In the genomic region with DNA sequence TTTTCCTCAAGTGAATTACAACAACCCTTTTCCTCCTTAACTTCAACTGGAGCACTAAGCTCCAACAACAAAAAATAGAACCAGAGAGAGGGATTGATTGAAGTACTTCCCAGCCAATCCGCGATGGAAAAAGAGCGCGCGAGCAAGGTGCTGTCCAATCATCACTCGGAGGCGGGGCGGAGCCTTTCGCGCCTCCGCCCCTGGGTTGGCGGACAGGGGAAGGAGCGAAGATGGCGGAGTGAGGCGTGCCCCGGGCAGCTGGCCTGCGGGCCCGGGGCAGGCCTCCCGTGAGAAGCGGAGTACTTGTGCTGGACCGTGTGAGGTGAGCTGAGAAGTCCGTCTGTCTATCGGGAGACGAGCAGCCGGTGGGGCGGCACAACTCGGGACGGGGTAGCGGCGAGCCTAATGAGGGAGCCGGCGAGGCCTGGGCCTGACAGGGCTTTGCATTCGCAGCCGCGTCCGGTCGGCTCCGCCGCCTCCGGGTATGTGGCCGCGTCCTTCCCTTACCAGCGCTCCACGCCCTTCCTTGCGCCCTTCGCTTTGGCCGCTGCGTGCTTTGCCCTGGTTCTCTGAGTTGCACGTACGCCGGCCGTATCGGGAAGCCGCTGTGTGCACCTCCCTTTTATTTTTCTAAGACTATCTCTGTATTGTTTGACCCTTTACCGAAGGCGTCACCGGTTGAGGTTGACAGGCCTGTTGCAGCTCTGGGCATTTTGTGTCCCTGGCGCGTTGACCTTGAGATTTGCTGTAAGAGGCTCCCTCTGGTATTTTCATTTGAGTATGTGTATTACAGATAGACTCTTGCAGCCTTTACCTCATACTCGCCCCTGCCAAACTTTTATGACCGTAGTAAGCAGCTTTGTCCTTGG, we compare ENCODE assay signal across 8 mouse cellular contexts. TPM values are rescaled to one million over a fixed set of nuclear protein-coding genes. Genes with fewer than 3 reads are reported as not detected.
DNase-seq lines count a peak whose midpoint lies in the region; ATAC-seq lines count a peak whose summit lies in the region.

No protein-coding gene starts in this region.

- DNase-seq in adipocyte (ENCODE audit: low spot score), result peak; percentile 99
- peak; percentile 95 for DNase-seq in embryo, embryonic 10 days (ENCODE audit: low spot score)
- peak; percentile 97 for DNase-seq in gastrocnemius, postnatal 10 days
- DNase-seq in induced T-regulatory cell, adult 2 months (ENCODE audit: low read depth), result peak; percentile 99
- peak; percentile 87 to 98 for DNase-seq in left cerebral cortex, adult 9 months (ENCODE audit: low spot score in 2 of 2)
- peak; percentile 98 for DNase-seq in right cerebral cortex, postnatal 14 days
- DNase-seq in urinary bladder, postnatal 36 days (ENCODE audit: low spot score in 2 of 2), result peak; percentile 95 to 97

- ATAC-seq in megakaryocyte progenitor cell, adult 5-6 weeks (replicated peaks; ENCODE audit: poor library complexity), result peak; percentile 97

RNA-seq across cellular contexts. Expression of gene Nusap1, which starts 23.8 kb away (rescaled TPM):
- total RNA-seq in gastrocnemius, postnatal 10 days (2021), result 1 to 10 TPM; 6.8 to 8.4 TPM
- 85.9 and 103 TPM in 2 replicates for total RNA-seq in megakaryocyte progenitor cell, adult 5-6 weeks (2015)
- 96.0 and 104 TPM in 2 replicates for total RNA-seq in megakaryocyte progenitor cell, adult 5-6 weeks (2017)

RNA-seq across cellular contexts. Expression of gene Oip5, which starts 23.9 kb away (rescaled TPM):
- total RNA-seq in gastrocnemius, postnatal 10 days (2021), result 1 to 10 TPM; 2.5 to 3.4 TPM
- total RNA-seq in megakaryocyte progenitor cell, adult 5-6 weeks (2015), result 19.5 and 21.9 TPM in 2 replicates
- total RNA-seq in megakaryocyte progenitor cell, adult 5-6 weeks (2017), result 26.9 and 29.6 TPM in 2 replicates

RNA-seq across cellular contexts. Expression of gene Chp1, which starts 46.9 kb away (rescaled TPM):
- 10 to 100 TPM; 55.8 to 57.9 TPM for total RNA-seq in gastrocnemius, postnatal 10 days (2021)
- total RNA-seq in megakaryocyte progenitor cell, adult 5-6 weeks (2015), result 47.9 and 51.9 TPM in 2 replicates
- 49.1 and 57.9 TPM in 2 replicates for total RNA-seq in megakaryocyte progenitor cell, adult 5-6 weeks (2017)

RNA-seq across cellular contexts. Expression of gene Exd1, which starts 46.9 kb away (rescaled TPM):
- under 1 TPM; 0.14 to 0.20 TPM for total RNA-seq in gastrocnemius, postnatal 10 days (2021)
- total RNA-seq in megakaryocyte progenitor cell, adult 5-6 weeks (2015), result not detected in 2 replicates
- total RNA-seq in megakaryocyte progenitor cell, adult 5-6 weeks (2017), result 0.98 and 2.0 TPM in 2 replicates

Comparison
In these comparisons a context has a peak if more than half of its experiments do, and no peak if none do; other contexts are left out.
1. Peak in every context shown above with its lines: DNase-seq and ATAC-seq.
2. RNA of gene Nusap1, which starts 23.8 kb away (total RNA-seq): 85.9 to 104 TPM in megakaryocyte progenitor cell, adult 5-6 weeks; 6.8 to 8.4 TPM in gastrocnemius, postnatal 10 days; every median in the first group is over 4 times any median in the second.
3. RNA of gene Oip5, which starts 23.9 kb away (total RNA-seq): 19.5 to 29.6 TPM in megakaryocyte progenitor cell, adult 5-6 weeks; 2.5 to 3.4 TPM in gastrocnemius, postnatal 10 days; every median in the first group is over 4 times any median in the second.